Mouse (Mus musculus): ENCODE data around the gene Atp5j2. TPM values are rescaled to one million over a fixed set of nuclear protein-coding genes. Genes with fewer than 3 reads are reported as not detected.
"Not testable (repeated sequence)": the region's sequence is repeated elsewhere in the genome, so short reads cannot be mapped to it uniquely, and the experiment has no call there.

The Atp5j2 gene
- polyA plus RNA-seq, 1 experiment from 2014 or later, result 490 TPM

DNA sequence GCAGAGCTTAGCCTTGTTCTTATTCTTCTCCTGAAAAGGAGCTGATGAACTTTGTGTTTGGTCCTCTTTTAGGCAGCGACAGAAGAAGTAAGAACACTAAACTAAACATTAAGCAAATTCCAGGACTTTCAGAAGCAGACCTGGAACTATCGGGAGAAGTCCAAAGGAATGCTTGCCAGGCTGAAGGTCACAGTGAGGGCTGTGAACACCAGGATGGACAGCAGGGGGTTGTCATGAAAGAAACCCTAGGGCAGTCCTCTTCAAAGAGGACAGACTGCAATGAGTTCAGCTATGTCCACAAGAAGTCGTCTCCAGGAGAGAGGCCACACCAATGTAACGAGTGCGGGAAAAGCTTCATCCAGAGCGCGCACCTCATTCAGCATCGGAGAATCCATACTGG, 28.1 kb upstream of the Atp5j2 start:
- no peak for ATAC-seq (ENCODE audit: low FRiP score)
- Histone ChIP-seq H3K4me2 (replicated peaks; ENCODE audit: low read depth, low read length) (no peak overlapping the region), H3K4me1 (replicated peaks; ENCODE audit: control insufficient read depth, insufficient read depth, low read length) (no peaks in the 10 kb centered on the region), H3K27ac (ENCODE audit: low read depth, low read length) (no peak overlapping the region), H3K9me3 (ENCODE audit: control insufficient read depth, low read length) (no peaks in the 10 kb centered on the region), H3K4me3 (ENCODE audit: low read depth, low read length) (no peak overlapping the region), H3K9ac (ENCODE audit: low read depth, low read length) (no peak overlapping the region), H3K36me3 (ENCODE audit: control insufficient read depth, insufficient read depth, low read length) (peaks cover 13% of the 10 kb centered on the region; the same call in 1 of the 2 replicates), H3K27me3 (ENCODE audit: control insufficient read depth, insufficient read depth, low read length) (no peaks in the 10 kb centered on the region)
- 92% methylated on average over 8 of the region's 8 CpGs for WGBS
- DNase-seq (ENCODE audit: low spot score), result no peak

DNA sequence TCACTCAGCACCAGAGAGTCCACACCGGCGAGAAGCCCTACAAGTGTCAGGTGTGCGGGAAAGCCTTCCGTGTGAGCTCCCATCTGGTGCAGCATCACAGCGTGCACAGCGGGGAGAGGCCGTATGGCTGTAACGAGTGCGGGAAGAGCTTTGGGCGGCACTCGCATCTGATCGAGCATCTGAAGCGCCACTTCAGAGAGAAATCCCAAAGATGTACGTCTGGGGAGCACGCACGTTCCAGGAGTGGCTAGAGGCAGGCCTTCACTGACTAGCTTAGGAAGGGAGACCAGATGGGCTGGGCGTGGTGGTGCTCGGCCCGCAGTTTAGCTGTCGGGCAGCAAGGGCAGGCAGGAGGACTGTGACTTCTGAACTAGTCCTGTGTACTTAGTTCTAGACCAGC, 26.8 kb upstream of the Atp5j2 start:
- Histone ChIP-seq H3K9ac (ENCODE audit: low read depth, low read length) (no peak overlapping the region), H3K9me3 (ENCODE audit: control insufficient read depth, low read length) (no peaks in the 10 kb centered on the region), H3K4me3 (ENCODE audit: low read depth, low read length) (no peak overlapping the region), H3K27me3 (ENCODE audit: control insufficient read depth, insufficient read depth, low read length) (no peaks in the 10 kb centered on the region), H3K36me3 (ENCODE audit: control insufficient read depth, insufficient read depth, low read length) (peaks cover 13% of the 10 kb centered on the region; the same call in 1 of the 2 replicates), H3K4me2 (replicated peaks; ENCODE audit: low read depth, low read length) (no peak overlapping the region), H3K4me1 (replicated peaks; ENCODE audit: control insufficient read depth, insufficient read depth, low read length) (no peaks in the 10 kb centered on the region), H3K27ac (ENCODE audit: low read depth, low read length) (no peak overlapping the region)
- DNase-seq (ENCODE audit: low spot score), result no peak
- no peak for ATAC-seq (ENCODE audit: low FRiP score)
- WGBS, result 94% methylated on average over 20 of the region's 20 CpGs

DNA sequence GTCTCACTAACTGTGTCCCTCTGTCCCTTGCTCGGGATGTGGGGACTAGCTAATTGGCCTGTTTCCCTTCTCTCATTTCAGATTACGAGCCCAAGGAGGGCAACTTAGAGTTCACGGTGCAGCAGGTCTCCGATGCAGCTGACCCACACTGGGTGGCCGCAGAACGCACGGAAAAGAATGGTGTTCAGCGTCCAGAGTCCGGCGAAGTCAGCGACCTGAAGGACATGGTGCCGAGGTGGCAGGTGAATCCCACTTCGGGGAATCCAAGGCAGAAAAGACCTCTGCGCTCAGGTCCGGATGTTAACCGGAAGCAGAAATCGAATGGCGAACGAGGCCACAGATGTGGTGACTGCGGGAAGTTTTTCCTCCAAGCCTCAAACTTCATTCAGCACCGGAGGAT, 26.3 kb upstream of the Atp5j2 start:
- Histone ChIP-seq H3K4me3 (ENCODE audit: low read depth, low read length) (no peak overlapping the region), H3K9me3 (ENCODE audit: control insufficient read depth, low read length) (no peaks in the 10 kb centered on the region), H3K27me3 (ENCODE audit: control insufficient read depth, insufficient read depth, low read length) (no peaks in the 10 kb centered on the region), H3K36me3 (ENCODE audit: control insufficient read depth, insufficient read depth, low read length) (peaks cover 13% of the 10 kb centered on the region; the same call in 1 of the 2 replicates), H3K4me1 (replicated peaks; ENCODE audit: control insufficient read depth, insufficient read depth, low read length) (no peaks in the 10 kb centered on the region), H3K27ac (ENCODE audit: low read depth, low read length) (no peak overlapping the region), H3K4me2 (replicated peaks; ENCODE audit: low read depth, low read length) (no peak overlapping the region), H3K9ac (ENCODE audit: low read depth, low read length) (no peak overlapping the region)
- ATAC-seq (ENCODE audit: low FRiP score) (no peak), DNase-seq (ENCODE audit: low spot score) (no peak)
- 94% methylated on average over 21 of the region's 21 CpGs for WGBS

DNA sequence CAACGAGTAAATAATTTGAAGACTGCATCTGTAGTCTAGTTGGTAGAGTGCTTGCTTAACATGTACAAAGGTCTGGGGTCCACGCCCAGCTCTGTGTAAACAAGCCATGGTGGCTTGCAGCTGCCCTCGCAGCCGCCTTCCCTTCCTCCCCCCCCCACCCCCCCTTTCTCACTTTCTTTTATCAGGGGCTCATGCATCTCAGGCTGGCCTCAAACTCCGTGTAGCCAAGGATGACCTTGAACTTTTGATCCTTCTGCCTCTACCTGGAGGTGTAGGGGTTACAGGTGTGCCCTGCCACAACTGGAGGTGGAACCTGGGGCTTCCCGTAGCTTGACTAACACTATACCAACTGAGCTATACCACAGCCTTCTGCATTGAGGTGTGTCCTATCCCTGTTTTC, 25.9 kb upstream of the Atp5j2 start:
- WGBS, result 96% methylated on average over 6 of the region's 6 CpGs
- H3K4me3 ChIP-seq (ENCODE audit: low read depth, low read length), result no peak overlapping the region
- H3K4me2 ChIP-seq (replicated peaks; ENCODE audit: low read depth, low read length), result no peak overlapping the region
- no peak overlapping the region for H3K9ac ChIP-seq (ENCODE audit: low read depth, low read length)
- H3K27ac ChIP-seq (ENCODE audit: low read depth, low read length), result no peak overlapping the region
- no peaks in the 10 kb centered on the region for H3K27me3 ChIP-seq (ENCODE audit: control insufficient read depth, insufficient read depth, low read length)
- ATAC-seq (ENCODE audit: low FRiP score) (no peak), DNase-seq (ENCODE audit: low spot score) (no peak)
- no peaks in the 10 kb centered on the region for H3K4me1 ChIP-seq (replicated peaks; ENCODE audit: control insufficient read depth, insufficient read depth, low read length)
- peaks cover 13% of the 10 kb centered on the region; the same call in 1 of the 2 replicates for H3K36me3 ChIP-seq (ENCODE audit: control insufficient read depth, insufficient read depth, low read length)
- no peaks in the 10 kb centered on the region for H3K9me3 ChIP-seq (ENCODE audit: control insufficient read depth, low read length)

DNA sequence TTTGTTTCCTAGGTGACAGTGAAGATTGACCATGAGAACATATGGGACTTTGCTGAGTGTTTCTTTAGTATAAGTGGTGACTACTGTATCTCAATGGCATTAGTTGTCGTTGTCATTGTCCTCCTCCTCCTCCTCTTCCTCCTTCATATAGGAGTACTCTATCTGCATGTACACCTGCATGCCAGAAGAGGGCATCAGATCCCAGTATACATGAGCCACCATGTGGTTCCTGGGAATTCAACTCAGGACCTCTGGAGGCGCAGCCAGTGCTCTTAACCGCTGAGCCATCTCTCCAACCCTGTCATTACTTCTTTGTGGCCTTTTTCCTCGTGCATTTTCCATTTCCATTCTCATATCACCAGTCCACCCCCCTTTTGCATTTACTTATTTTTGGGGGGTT, 22.8 kb upstream of the Atp5j2 start:
- Histone ChIP-seq H3K27me3 (ENCODE audit: control insufficient read depth, insufficient read depth, low read length) (no peaks in the 10 kb centered on the region), H3K9ac (ENCODE audit: low read depth, low read length) (no peak overlapping the region), H3K4me3 (ENCODE audit: low read depth, low read length) (no peak overlapping the region), H3K4me1 (replicated peaks; ENCODE audit: control insufficient read depth, insufficient read depth, low read length) (no peaks in the 10 kb centered on the region), H3K4me2 (replicated peaks; ENCODE audit: low read depth, low read length) (no peak overlapping the region), H3K36me3 (ENCODE audit: control insufficient read depth, insufficient read depth, low read length) (0 out of 2 replicates have a peak, but pooled peaks cover 9% of the 10 kb centered on the region), H3K27ac (ENCODE audit: low read depth, low read length) (no peak overlapping the region), H3K9me3 (ENCODE audit: control insufficient read depth, low read length) (no peaks in the 10 kb centered on the region)
- WGBS, result 65% methylated on average over 4 of the region's 4 CpGs
- ATAC-seq (ENCODE audit: low FRiP score) (no peak; the same call in 1 of the 2 replicates), DNase-seq (ENCODE audit: low spot score) (no peak)

DNA sequence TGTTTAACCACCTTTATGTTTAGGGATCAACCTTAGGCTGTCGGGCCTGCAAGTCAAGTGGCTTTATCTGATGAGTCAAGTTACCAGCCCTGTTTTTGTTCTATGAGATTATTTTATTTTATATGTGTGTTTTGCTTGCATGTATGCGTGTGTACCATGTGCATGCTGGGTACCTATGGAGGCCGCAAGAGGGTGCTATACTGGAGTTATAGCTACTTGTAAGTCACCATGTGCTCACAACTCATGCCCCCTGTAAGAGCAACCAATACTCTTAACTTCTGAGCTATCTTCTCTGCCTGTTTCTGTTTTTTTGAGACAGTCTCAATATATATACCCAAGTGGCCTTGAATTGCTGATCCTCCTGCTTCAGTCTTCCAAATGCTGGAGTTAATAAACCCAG, 21.6 kb upstream of the Atp5j2 start:
- Histone ChIP-seq H3K9ac (ENCODE audit: low read depth, low read length) (no peak overlapping the region), H3K36me3 (ENCODE audit: control insufficient read depth, insufficient read depth, low read length) (0 out of 2 replicates have a peak, but pooled peaks cover 8% of the 10 kb centered on the region), H3K27ac (ENCODE audit: low read depth, low read length) (no peak overlapping the region), H3K9me3 (ENCODE audit: control insufficient read depth, low read length) (no peaks in the 10 kb centered on the region), H3K27me3 (ENCODE audit: control insufficient read depth, insufficient read depth, low read length) (no peaks in the 10 kb centered on the region), H3K4me2 (replicated peaks; ENCODE audit: low read depth, low read length) (no peak overlapping the region), H3K4me1 (replicated peaks; ENCODE audit: control insufficient read depth, insufficient read depth, low read length) (no peaks in the 10 kb centered on the region), H3K4me3 (ENCODE audit: low read depth, low read length) (no peak overlapping the region)
- DNase-seq (ENCODE audit: low spot score) (no peak), ATAC-seq (ENCODE audit: low FRiP score) (no peak)
- 95% methylated on average over 3 of the region's 3 CpGs for WGBS

DNA sequence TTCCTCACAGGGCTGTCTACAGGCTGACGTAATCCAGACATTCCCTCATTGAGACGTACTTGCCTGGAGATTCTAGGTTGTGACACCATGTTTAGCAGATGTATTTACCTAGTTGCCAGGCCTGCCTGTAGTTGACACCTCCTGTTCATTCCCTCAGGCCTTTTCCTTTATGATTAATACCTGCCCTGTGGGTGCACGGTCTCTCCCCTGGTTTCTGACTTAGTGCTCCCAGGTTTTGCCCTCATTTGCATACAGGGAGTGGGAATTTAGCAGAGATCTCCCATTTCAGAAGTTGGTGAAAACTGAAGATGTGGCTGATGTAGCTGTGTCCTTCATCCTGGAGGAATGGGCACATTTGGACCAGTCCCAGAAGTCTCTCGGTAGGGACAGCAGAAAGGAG, 20.4 kb upstream of the Atp5j2 start:
- ATAC-seq (ENCODE audit: low FRiP score), result no peak
- Histone ChIP-seq H3K36me3 (ENCODE audit: control insufficient read depth, insufficient read depth, low read length) (0 out of 2 replicates have a peak, but pooled peaks cover 5% of the 10 kb centered on the region), H3K27ac (ENCODE audit: low read depth, low read length) (no peak overlapping the region), H3K27me3 (ENCODE audit: control insufficient read depth, insufficient read depth, low read length) (no peaks in the 10 kb centered on the region), H3K4me2 (replicated peaks; ENCODE audit: low read depth, low read length) (no peak overlapping the region), H3K4me3 (ENCODE audit: low read depth, low read length) (no peak overlapping the region), H3K9me3 (ENCODE audit: control insufficient read depth, low read length) (no peaks in the 10 kb centered on the region), H3K9ac (ENCODE audit: low read depth, low read length) (no peak overlapping the region), H3K4me1 (replicated peaks; ENCODE audit: control insufficient read depth, insufficient read depth, low read length) (no peaks in the 10 kb centered on the region)
- no peak for DNase-seq (ENCODE audit: low spot score)
- 93% methylated on average over 4 of the region's 4 CpGs for WGBS

DNA sequence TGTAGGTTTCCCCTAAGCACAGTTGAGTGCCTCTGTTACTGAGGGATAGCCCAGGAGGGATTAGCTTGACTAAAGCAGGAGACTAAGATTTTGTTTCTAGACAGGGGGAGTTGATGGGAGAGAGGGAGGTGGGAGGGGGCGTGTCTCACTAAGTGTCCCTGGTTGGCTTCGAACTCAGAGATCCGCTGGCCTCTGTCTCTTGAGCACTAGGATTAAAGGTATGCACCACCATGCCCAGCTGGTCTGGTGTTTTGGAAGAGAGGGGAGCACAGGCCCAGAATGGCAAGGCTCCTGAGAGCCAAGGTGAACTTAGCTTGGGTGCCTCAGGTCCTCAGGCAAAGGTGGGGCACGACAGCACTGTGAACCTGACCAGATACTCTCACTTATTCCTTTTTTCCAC, 19.5 kb upstream of the Atp5j2 start:
- H3K9me3 ChIP-seq (ENCODE audit: control insufficient read depth, low read length), result no peaks in the 10 kb centered on the region
- H3K4me2 ChIP-seq (replicated peaks; ENCODE audit: low read depth, low read length), result no peak overlapping the region
- H3K9ac ChIP-seq (ENCODE audit: low read depth, low read length), result no peak overlapping the region
- H3K36me3 ChIP-seq (ENCODE audit: control insufficient read depth, insufficient read depth, low read length), result 0 out of 2 replicates have a peak, but pooled peaks cover 5% of the 10 kb centered on the region
- no peaks in the 10 kb centered on the region for H3K4me1 ChIP-seq (replicated peaks; ENCODE audit: control insufficient read depth, insufficient read depth, low read length)
- no peaks in the 10 kb centered on the region for H3K27me3 ChIP-seq (ENCODE audit: control insufficient read depth, insufficient read depth, low read length)
- ATAC-seq (ENCODE audit: low FRiP score) (no peak), DNase-seq (ENCODE audit: low spot score) (no peak)
- H3K27ac ChIP-seq (ENCODE audit: low read depth, low read length), result no peak overlapping the region
- no peak overlapping the region for H3K4me3 ChIP-seq (ENCODE audit: low read depth, low read length)
- WGBS, result 91% methylated on average over 4 of the region's 4 CpGs

DNA sequence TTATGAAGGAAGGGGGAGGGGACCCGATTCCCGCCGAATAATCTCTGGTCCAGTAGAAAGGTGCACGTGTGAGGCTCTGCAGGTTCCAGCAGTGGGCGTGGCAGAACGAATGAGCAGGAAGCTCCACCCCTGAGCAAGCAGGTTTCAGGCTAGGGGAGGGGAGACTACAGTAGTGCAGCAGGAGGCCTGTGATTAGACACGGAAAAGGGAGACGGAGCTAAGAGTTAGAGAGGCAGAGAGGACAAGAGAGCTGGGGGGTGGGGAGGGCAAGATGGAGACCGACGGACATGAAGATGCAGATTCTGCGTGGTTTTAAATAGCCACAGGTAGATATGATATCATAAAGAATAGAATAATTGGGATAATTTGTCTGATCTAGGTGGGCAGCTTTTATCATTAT, 16.5 kb upstream of the Atp5j2 start:
- H3K4me1 ChIP-seq (replicated peaks; ENCODE audit: control insufficient read depth, insufficient read depth, low read length); H3K4me2 ChIP-seq (replicated peaks; ENCODE audit: low read depth, low read length); ATAC-seq (ENCODE audit: low FRiP score); H3K36me3 ChIP-seq (ENCODE audit: control insufficient read depth, insufficient read depth, low read length); DNase-seq (ENCODE audit: low spot score); H3K27me3 ChIP-seq (ENCODE audit: control insufficient read depth, insufficient read depth, low read length); H3K9ac ChIP-seq (ENCODE audit: low read depth, low read length); H3K27ac ChIP-seq (ENCODE audit: low read depth, low read length); H3K4me3 ChIP-seq (ENCODE audit: low read depth, low read length); H3K9me3 ChIP-seq (ENCODE audit: control insufficient read depth, low read length): not testable (repeated sequence)
- WGBS, result 46% methylated on average over 11 of the region's 11 CpGs
